Comparison of ENCODE assay signal across 8 mouse cellular contexts in the genomic region with DNA sequence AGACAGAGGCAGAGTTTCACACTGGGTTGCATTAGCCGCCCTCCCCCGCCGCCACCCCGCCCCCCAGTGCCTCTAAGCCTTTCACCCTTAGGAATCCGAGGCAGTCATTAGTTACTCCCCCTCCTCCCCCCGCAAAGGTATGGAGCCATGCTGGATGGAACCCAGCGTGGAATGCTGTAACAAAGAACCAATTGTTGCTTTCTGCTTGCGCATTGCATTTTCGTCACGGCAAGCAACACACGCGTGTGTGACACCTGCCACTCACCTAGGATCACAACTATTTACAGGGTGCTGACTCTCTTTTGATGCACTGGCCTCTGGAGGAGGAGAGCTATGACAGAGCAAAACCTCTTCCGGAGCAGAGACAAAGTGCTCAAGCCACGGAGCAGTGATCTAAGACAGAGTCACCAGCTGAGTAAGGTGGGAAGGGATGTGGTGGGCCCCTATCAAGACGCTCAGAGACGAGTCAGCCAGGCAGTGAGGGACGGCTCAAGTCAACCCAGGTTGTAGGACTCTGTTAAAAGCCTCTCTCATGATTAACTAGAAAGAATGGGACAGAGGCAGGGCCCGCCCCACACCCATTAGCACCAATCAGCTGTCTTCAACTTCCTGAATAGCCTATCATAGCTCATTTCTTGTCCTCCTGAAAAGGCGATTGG. TPM values are rescaled to one million over a fixed set of nuclear protein-coding genes. Genes with fewer than 3 reads are reported as not detected.
A peak's percentile ranks its signal among the peaks of the same experiment; 100 is the strongest.
DNase-seq lines count a peak whose midpoint lies in the region; ATAC-seq and TF ChIP-seq lines count a peak whose summit lies in the region.

No protein-coding gene starts in this region.

- no peak for TF ChIP-seq EP300 in CH12.LX (IDR thresholded peaks at IDR 0.05; ENCODE audit: low read length)
- TF ChIP-seq EP300 in heart, postnatal 0 days (IDR thresholded peaks at IDR 0.05; ENCODE audit: low read depth): no peak
- TF ChIP-seq EP300 in liver, postnatal 0 days (IDR thresholded peaks at IDR 0.05; ENCODE audit: low read depth): no peak

- H3K9ac ChIP-seq in CH12.LX (ENCODE audit: insufficient read depth, low read depth): peak overlapping the region; percentile 67; the same call in 1 of the 2 replicates
- H3K9ac ChIP-seq in heart, postnatal 0 days (replicated peaks; ENCODE audit: low read depth, low read length): peak overlapping the region; percentile 41; the same call in 1 of the 2 replicates
- peak overlapping the region; percentile 48; the same call in 1 of the 2 replicates for H3K9ac ChIP-seq in liver, postnatal 0 days (replicated peaks)
- peak overlapping the region; percentile 47 for H3K9ac ChIP-seq in neural tube, embryonic 11.5 days (ENCODE audit: low read length)
- peak overlapping the region; percentile 73 for H3K9ac ChIP-seq in stomach, embryonic 16.5 days (ENCODE audit: low read length)

- no peaks in the 10 kb centered on the region for H3K79me2 ChIP-seq in CH12.LX (replicated peaks; ENCODE audit: control insufficient read depth, extremely low read depth, insufficient read depth, poor library complexity, severe bottlenecking)

- H3K27ac ChIP-seq in CH12.LX (ENCODE audit: insufficient read depth, low read depth): peak overlapping the region; percentile 97
- peak overlapping the region; percentile 84 for H3K27ac ChIP-seq in heart, postnatal 0 days (ENCODE audit: low read depth)
- H3K27ac ChIP-seq in liver, postnatal 0 days (ENCODE audit: low read depth): peak overlapping the region; percentile 58; the same call in 1 of the 2 replicates
- H3K27ac ChIP-seq in neural tube, embryonic 11.5 days (ENCODE audit: low read depth, low read length): peak overlapping the region; percentile 67; the same call in 1 of the 2 replicates
- H3K27ac ChIP-seq in stomach, embryonic 16.5 days (ENCODE audit: low read length): peak overlapping the region; percentile 84

- peaks cover 23 to 53% of the 10 kb centered on the region in 2 experiments for H3K4me1 ChIP-seq in CH12.LX (ENCODE audit: control insufficient read depth in 1 of 2, insufficient read depth in 2 of 2)
- peaks cover 5% of the 10 kb centered on the region for H3K4me1 ChIP-seq in heart, postnatal 0 days (ENCODE audit: control insufficient read depth, insufficient read depth)
- H3K4me1 ChIP-seq in liver, postnatal 0 days (ENCODE audit: insufficient read depth): peaks cover 28% of the 10 kb centered on the region
- peaks cover 4% of the 10 kb centered on the region; the same call in 1 of the 2 replicates for H3K4me1 ChIP-seq in neural tube, embryonic 11.5 days (ENCODE audit: control insufficient read depth, insufficient read depth, low read length)
- H3K4me1 ChIP-seq in stomach, embryonic 16.5 days (ENCODE audit: control insufficient read depth, insufficient read depth, low read length): peaks cover 10% of the 10 kb centered on the region; the same call in 1 of the 2 replicates

- TF ChIP-seq RAD21 in CH12.LX (IDR thresholded peaks at IDR 0.05; ENCODE audit: low read depth, low read length): no peak

- peak; percentile 48 for ATAC-seq in erythroid progenitor cell, adult 5-6 weeks (replicated peaks; ENCODE audit: low FRiP score, poor library complexity, severe bottlenecking)
- peak; percentile 91 for ATAC-seq in heart, postnatal 0 days (ENCODE audit: insufficient read depth, low read depth)
- ATAC-seq in liver, postnatal 0 days: peak; percentile 77
- peak; percentile 94 for ATAC-seq in neural tube, embryonic 11.5 days (ENCODE audit: insufficient read depth, low FRiP score, low TSS enrichment)
- peak; percentile 95 for ATAC-seq in stomach, embryonic 16.5 days (ENCODE audit: insufficient read depth, low FRiP score)

- peak; percentile 74 for TF ChIP-seq POLR2A in CH12.LX (IDR thresholded peaks at IDR 0.05; ENCODE audit: low read depth, low read length)

- in situ Hi-C loops in CH12.LX (cut with MboI; ENCODE audit: low pct_ligation_motif_present, low pct_unique_long_range_greater_than_20kb, low sequenced_read_pairs): loop anchor here (10.0 kb wide), 1 partner anchor 114 kb away; no protein-coding TSS in a partner anchor

- WGBS in heart, postnatal 0 days: 2% methylated on average over 19 of the region's 19 CpGs
- WGBS in liver, postnatal 0 days (ENCODE audit: insufficient replicate concordance): 5% methylated on average over 19 of the region's 19 CpGs
- WGBS in neural tube, embryonic 11.5 days: under 1% methylated on average over 19 of the region's 19 CpGs
- 2% methylated on average over 19 of the region's 19 CpGs for WGBS in stomach, embryonic 16.5 days

- H3K4me3 ChIP-seq in CH12.LX (replicated peaks in 1 of 3; ENCODE audit: low read depth in 2 of 3, low read length in 2 of 3, poor library complexity in 1 of 3): peak overlapping the region; percentile 56 to 59 (median 58)
- peak overlapping the region; percentile 47 for H3K4me3 ChIP-seq in heart, postnatal 0 days (ENCODE audit: low read depth, low read length)
- peak overlapping the region; percentile 35 for H3K4me3 ChIP-seq in liver, postnatal 0 days (ENCODE audit: low read depth, low read length)
- H3K4me3 ChIP-seq in neural tube, embryonic 11.5 days (ENCODE audit: low read depth, low read length): peak overlapping the region; percentile 35
- peak overlapping the region; percentile 51 for H3K4me3 ChIP-seq in stomach, embryonic 16.5 days (replicated peaks; ENCODE audit: low read length)

- peaks cover 0 to 2% of the 10 kb centered on the region in 2 experiments for H3K36me3 ChIP-seq in CH12.LX (replicated peaks in 1 of 2; ENCODE audit: control insufficient read depth in 1 of 2, insufficient read depth in 1 of 2, low read length in 1 of 2)
- no peaks in the 10 kb centered on the region for H3K36me3 ChIP-seq in heart, postnatal 0 days (replicated peaks; ENCODE audit: control insufficient read depth, insufficient read depth, low read length)
- H3K36me3 ChIP-seq in liver, postnatal 0 days (replicated peaks; ENCODE audit: insufficient read depth, low read length): no peaks in the 10 kb centered on the region
- no peaks in the 10 kb centered on the region for H3K36me3 ChIP-seq in neural tube, embryonic 11.5 days (ENCODE audit: control insufficient read depth, insufficient read depth, low read length)
- no peaks in the 10 kb centered on the region for H3K36me3 ChIP-seq in stomach, embryonic 16.5 days (ENCODE audit: control insufficient read depth, insufficient read depth, low read length)

- peak; percentile 94 for DNase-seq in CH12.LX (ENCODE audit: extremely low read depth)
- peak; percentile 17 for DNase-seq in c-Kit-negative CD71-positive TER-119-positive erythroid progenitor cells, embryonic 14.5 days (ENCODE audit: low read depth, low spot score)
- peak; percentile 91 for DNase-seq in heart, postnatal 0 days (ENCODE audit: low spot score)
- DNase-seq in kidney, postnatal 14 days: peak; percentile 89
- DNase-seq in liver, postnatal 0 days: peak; percentile 70
- DNase-seq in neural tube, embryonic 11.5 days (ENCODE audit: low spot score): peak; percentile 84

- dilution Hi-C loops in CH12.LX (cut with MboI; ENCODE audit: extremely low pct_ligation_motif_present, extremely low pct_unique_long_range_greater_than_20kb, low sequenced_read_pairs): no loop called here

- TF ChIP-seq CTCF in CH12.LX (conservative IDR thresholded peaks at IDR 0.05 in 1 of 2, IDR thresholded peaks at IDR 0.05 in 1 of 2; ENCODE audit: low read depth in 2 of 2, low read length in 2 of 2): no peak
- TF ChIP-seq CTCF in heart, postnatal 0 days (IDR thresholded peaks at IDR 0.05; ENCODE audit: low read depth): no peak
- no peak for TF ChIP-seq CTCF in liver, postnatal 0 days (IDR thresholded peaks at IDR 0.05; ENCODE audit: low read depth)

- peak overlapping the region; percentile 86 for H3K4me2 ChIP-seq in CH12.LX (ENCODE audit: insufficient read depth, low read depth, poor library complexity, severe bottlenecking)
- peak overlapping the region; percentile 77 for H3K4me2 ChIP-seq in heart, postnatal 0 days (ENCODE audit: low read depth, low read length)
- H3K4me2 ChIP-seq in liver, postnatal 0 days (ENCODE audit: low read depth, low read length): peak overlapping the region; percentile 71
- H3K4me2 ChIP-seq in neural tube, embryonic 11.5 days (ENCODE audit: low read depth): peak overlapping the region; percentile 66
- peak overlapping the region; percentile 91 for H3K4me2 ChIP-seq in stomach, embryonic 16.5 days (ENCODE audit: low read depth, low read length)

- H3K27me3 ChIP-seq in CH12.LX (replicated peaks): no peaks in the 10 kb centered on the region
- H3K27me3 ChIP-seq in heart, postnatal 0 days (ENCODE audit: control insufficient read depth, insufficient read depth, low read length): no peaks in the 10 kb centered on the region
- H3K27me3 ChIP-seq in liver, postnatal 0 days (ENCODE audit: insufficient read depth, low read length): 0 out of 2 replicates have a peak, but pooled peaks cover 3% of the 10 kb centered on the region
- no peaks in the 10 kb centered on the region for H3K27me3 ChIP-seq in neural tube, embryonic 11.5 days (ENCODE audit: control insufficient read depth, insufficient read depth, low read length)
- H3K27me3 ChIP-seq in stomach, embryonic 16.5 days (ENCODE audit: control insufficient read depth, insufficient read depth, low read length): no peaks in the 10 kb centered on the region

- H3K9me3 ChIP-seq in CH12.LX (replicated peaks; ENCODE audit: low read length): no peaks in the 10 kb centered on the region
- H3K9me3 ChIP-seq in heart, postnatal 0 days (replicated peaks; ENCODE audit: control insufficient read depth, low read length): no peaks in the 10 kb centered on the region
- H3K9me3 ChIP-seq in liver, postnatal 0 days (ENCODE audit: low read length): no peaks in the 10 kb centered on the region
- no peaks in the 10 kb centered on the region for H3K9me3 ChIP-seq in neural tube, embryonic 11.5 days (ENCODE audit: control insufficient read depth, low read length)
- no peaks in the 10 kb centered on the region for H3K9me3 ChIP-seq in stomach, embryonic 16.5 days (replicated peaks; ENCODE audit: control insufficient read depth, low read length)

RNA-seq across cellular contexts. Expression of gene Smndc1, which starts 30.7 kb away (rescaled TPM):
- total RNA-seq in CH12.LX (2012; rRNA removed) (20.5 and 20.9 TPM in 2 replicates), CH12.LX (2014; rRNA removed) (41.1 and 41.3 TPM in 2 replicates)
- polyA plus RNA-seq in CH12.LX (2012; ENCODE audit: insufficient read length, low read depth): 96.6 and 104 TPM in 2 replicates
- 43.6 and 54.9 TPM in 2 replicates for total RNA-seq in erythroid progenitor cell, adult 5-6 weeks (2015; ENCODE audit: low replicate concordance)
- 31.5 and 32.0 TPM in 2 replicates for total RNA-seq in erythroid progenitor cell, adult 5-6 weeks (2017; ENCODE audit: low replicate concordance)
- total RNA-seq in heart, postnatal 0 days (2014; rRNA removed; ENCODE audit: low replicate concordance): 6.8 and 9.0 TPM in 2 replicates
- polyA plus RNA-seq in heart, postnatal 0 days (2015; fragmentation: Nextera tagmentation; extraction: Ambion mirVana): 25.0 and 32.0 TPM in 2 replicates
- polyA plus RNA-seq in liver, postnatal 0 days (2015; fragmentation: Nextera tagmentation; extraction: Ambion mirVana): 18.9 and 21.7 TPM in 2 replicates
- 54.4 and 57.5 TPM in 2 replicates for polyA plus RNA-seq in neural tube, embryonic 11.5 days (2014; fragmentation: Nextera tagmentation; extraction: Ambion mirVana)
- 33.0 and 35.9 TPM in 2 replicates for polyA plus RNA-seq in stomach, embryonic 16.5 days (2015; fragmentation: Nextera tagmentation; extraction: Ambion mirVana)

RNA-seq across cellular contexts. Expression of gene Gm10197, which starts 49.5 kb away (rescaled TPM):
- total RNA-seq in CH12.LX (2012; rRNA removed) (3.9 TPM in 1 of 2 replicates, not detected in the other), CH12.LX (2014; rRNA removed) (not detected in 2 replicates)
- polyA plus RNA-seq in CH12.LX (2012; ENCODE audit: insufficient read length, low read depth): 11.5 TPM in 1 of 2 replicates, not detected in the other
- total RNA-seq in erythroid progenitor cell, adult 5-6 weeks (2015; ENCODE audit: low replicate concordance): not detected in 2 replicates
- total RNA-seq in erythroid progenitor cell, adult 5-6 weeks (2017; ENCODE audit: low replicate concordance): not detected in 2 replicates
- total RNA-seq in heart, postnatal 0 days (2014; rRNA removed; ENCODE audit: low replicate concordance): not detected in 2 replicates
- polyA plus RNA-seq in heart, postnatal 0 days (2015; fragmentation: Nextera tagmentation; extraction: Ambion mirVana): not detected in 2 replicates
- not detected in 2 replicates for polyA plus RNA-seq in liver, postnatal 0 days (2015; fragmentation: Nextera tagmentation; extraction: Ambion mirVana)
- 7.2 TPM in 1 of 2 replicates, not detected in the other for polyA plus RNA-seq in neural tube, embryonic 11.5 days (2014; fragmentation: Nextera tagmentation; extraction: Ambion mirVana)
- polyA plus RNA-seq in stomach, embryonic 16.5 days (2015; fragmentation: Nextera tagmentation; extraction: Ambion mirVana): not detected in 2 replicates

Comparison
In these comparisons a context has a peak if more than half of its experiments do, and no peak if none do; other contexts are left out.
1. Peak in every context shown above with its lines: DNase-seq, ATAC-seq, H3K4me3 ChIP-seq and H3K27ac ChIP-seq.
2. DNase-seq: peak in every context shown above with its lines; median percentile 94 in CH12.LX; 91 in heart, postnatal 0 days; 89 in kidney, postnatal 14 days; 84 in neural tube, embryonic 11.5 days; 70 in liver, postnatal 0 days; 17 in c-Kit-negative CD71-positive TER-119-positive erythroid progenitor cells, embryonic 14.5 days.